Mouse (Mus musculus): ENCODE measurements around the gene Sema3g. TPM values are rescaled to one million over a fixed set of nuclear protein-coding genes. Genes with fewer than 3 reads are reported as not detected.

Sema3g gene
- total RNA-seq, 2 experiments from 2014 or later, result 9.2 to 11.4 TPM

DNA sequence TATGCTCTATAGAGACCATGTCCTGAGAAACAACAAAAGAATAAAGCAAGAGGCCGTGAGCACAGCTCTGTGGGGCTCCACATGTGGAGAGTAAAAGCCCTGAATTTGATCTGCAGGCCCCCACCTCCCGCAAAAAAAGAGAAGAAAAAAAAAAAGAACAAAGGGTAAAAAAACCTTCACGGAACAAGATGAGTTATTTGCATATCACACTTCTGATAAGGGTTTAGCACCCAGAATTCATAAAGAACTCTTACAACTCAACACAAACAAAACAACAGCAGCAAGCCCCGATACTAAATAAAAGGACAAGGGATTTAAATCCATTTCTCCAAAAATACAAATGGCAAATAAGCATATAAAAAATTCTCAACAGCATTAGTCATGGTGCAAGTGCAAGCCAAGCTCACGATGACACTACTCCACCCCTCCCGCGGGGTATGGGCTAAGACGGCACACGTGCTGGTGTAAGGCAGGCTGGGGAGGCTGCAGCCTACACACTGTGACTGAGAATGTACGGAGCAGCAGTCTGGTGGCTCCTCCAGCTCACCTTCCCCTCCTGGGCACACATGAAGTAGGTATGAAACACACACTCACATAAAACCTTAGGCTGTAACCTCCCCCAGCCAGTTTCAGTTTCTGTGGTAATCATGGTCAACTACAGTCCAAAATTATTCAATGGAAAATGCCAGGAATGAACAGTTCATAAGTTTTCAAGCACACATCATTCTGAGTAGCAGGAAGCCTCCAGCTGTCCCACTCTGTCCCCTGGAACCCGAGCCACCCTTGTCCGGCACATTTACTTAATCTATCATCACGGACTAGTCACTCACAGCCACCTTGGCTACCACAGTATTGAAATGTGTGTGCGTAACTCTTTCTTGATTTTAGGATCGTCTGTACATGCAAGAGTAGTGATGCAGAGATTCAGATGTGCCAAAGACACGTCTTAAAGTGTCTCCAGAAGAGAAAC lies 19.8 kb upstream of the Sema3g start:
- peak; percentile 68 for DNase-seq

- no peak for DNase-seq
These were observed 18.1 kb upstream of the Sema3g start for GRCm38 (mm10) chr14:31199599-31199998.

DNA sequence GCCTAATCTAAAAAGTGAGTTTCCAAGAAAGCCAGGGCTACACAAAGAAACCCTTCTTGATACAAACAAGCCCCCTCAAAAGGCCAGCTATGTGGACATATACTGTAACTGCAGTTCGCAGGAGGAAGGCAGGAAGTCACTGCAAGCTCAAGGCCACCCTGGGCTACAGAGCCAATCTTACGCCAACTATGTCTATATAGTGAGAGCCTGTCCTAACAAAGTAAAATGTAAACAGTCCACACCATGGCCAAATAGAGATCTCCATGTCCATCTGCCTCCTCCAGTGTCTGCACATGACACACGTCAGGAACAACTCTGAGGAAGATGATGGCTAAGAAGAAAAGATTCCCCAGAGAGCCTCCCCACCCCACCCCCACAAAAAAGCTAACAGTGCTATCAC lies 17.6 kb upstream of the Sema3g start:
- no peak for DNase-seq

GRCm38 (mm10) chr14:31204844-31205243 lies 12.8 kb upstream of the Sema3g start:
- DNase-seq, result no peak

DNA sequence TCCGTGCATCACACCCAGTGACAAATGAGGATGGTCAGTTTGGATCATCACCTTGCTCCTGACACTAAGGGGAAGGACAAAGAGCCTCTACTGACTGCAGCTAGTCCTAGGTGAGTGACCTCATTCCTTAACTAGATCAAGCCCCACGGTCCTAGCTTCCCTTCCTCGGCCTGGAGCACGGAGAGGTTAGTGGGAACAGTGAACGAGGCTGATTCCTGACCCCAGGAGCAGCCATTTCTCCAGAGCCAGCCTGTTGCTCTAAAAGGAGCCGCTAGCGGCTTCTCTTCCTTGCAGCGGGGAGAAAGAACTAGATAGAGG lies 12.5 kb upstream of the Sema3g start:
- DNase-seq, result no peak

DNA sequence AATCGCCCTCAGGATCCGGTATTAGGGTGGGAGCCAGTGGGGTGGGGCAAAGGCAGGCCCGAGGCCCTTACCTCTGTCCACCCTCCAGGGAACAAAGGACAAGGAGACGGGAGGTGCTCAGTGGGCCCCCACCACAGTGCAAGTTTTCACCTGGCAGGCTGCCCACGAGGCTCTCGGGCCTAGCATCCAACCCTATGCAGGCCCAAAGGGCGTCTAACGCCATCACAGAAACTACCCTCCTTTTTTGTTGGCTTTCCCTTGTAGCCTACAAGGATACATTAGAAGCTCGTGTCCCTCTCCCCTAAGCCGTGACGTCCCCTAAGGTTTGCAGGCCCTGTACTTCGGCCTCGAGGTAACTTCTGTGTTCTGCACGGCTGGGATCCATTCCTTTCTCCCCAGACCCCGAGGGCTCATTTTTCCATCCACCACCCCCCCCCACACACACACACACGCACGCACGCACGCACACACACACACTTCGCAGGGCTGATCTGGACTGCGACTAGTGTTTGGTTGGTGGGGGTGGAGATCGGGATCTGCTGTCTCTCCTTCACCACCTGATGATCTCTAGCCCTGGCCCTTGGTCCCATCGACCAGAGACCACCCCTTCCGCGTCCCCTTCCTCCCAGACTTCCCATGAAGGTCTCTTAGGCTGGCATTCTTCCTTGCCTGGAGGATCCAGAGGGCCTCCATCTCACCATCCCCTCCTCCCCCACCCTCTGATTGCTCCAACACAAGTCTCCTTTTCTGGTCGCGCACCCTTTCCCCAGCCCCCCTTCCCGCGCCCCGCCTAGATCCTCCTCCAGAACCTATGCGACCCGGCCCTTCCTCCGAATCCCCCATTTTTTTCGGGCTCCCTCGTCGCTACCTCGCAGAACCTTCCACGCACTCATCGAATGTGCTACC lies 11.8 kb upstream of the Sema3g start:
- peak; percentile 76 for DNase-seq

DNA sequence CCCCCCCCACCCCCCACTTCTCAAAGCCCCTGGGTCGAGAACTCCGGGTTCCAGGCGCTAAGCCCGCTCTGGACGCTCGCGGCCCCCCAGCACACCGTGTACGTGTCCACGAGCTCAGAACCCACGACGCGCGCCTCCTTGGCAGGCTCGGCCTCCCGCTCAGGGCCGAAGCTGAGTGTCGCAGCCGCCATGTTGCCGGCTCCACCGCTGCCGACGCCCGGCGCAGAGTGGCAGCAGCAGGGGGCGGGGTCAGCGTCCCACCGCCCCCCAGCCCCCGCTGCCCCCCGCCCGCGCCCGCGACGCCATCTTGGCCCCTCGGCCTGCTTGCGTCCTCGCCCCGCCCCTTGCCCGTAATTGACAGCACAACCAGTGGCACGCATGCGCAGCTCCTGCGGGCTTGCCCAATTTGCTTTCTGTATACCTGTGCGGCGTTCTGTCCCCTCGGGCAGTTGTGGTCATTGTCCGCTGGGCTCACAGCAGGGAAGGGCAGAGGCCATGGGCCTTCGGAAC lies 11.1 kb upstream of the Sema3g start:
- DNase-seq, result peak; percentile 98

DNA sequence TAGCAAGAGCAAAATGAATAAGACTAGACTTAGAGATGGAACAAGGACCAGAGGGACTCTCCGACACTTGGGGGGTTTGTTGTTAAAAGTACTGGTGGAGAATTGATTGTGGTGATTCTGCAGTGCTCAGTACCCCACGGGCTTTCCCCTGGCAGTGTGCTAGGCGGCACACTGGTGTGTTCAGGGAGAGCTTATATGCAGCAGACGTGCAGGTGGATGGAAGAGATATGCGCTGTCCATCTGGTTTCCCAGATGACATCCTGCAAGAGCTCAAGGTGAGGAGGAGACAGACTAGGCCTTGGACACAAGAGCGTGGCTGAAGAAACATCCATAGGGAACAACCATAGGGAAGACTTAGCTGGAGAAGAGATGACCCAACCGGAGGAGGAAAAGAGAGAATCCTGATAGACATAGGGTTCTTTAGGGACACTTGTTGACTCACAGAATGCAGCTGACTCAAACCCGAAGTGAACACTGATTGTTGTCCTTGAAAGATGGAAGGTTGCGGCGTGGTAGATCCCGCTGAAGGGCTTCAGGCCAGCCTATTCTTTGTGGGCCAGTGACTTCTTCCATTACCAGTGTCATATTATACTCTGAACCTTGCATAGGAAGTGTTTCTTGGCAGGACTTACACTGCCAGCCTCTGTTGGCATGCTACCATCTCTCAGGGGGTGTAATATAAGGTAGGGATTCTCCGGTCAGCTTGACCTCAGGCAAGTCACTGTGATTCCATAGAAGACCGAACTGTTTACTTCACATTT lies 10.4 kb upstream of the Sema3g start:
- peak; percentile 49 for DNase-seq

- DNase-seq, result peak; percentile 82
These were observed 9.6 kb upstream of the Sema3g start, which contains the start of gene Tnnc1 for GRCm38 (mm10) chr14:31208084-31208483. TSS of gene Tnnc1 (plus strand) at chr14:31208312.

DNA sequence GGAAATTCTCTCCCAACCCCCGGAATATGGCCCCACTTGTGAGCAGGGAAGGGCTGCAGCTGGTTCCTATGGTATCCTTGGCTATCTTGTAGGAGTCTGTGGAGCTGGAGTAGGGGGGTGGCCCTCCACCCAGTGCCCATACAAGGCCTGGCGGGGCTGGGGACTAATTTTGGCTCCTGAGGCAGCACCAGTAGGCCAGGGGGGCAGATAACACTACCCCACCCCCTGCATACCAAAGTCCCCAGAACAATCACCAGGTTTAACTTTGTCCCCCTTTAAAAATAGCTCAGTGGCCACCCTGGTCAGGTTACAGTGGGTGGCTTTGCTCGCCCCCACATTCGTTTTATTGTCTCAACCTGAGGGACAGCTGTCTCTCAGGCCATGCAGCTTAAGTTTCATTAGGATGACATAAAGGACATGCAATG lies 8.5 kb upstream of the Sema3g start:
- peak; percentile 85 for DNase-seq

DNA sequence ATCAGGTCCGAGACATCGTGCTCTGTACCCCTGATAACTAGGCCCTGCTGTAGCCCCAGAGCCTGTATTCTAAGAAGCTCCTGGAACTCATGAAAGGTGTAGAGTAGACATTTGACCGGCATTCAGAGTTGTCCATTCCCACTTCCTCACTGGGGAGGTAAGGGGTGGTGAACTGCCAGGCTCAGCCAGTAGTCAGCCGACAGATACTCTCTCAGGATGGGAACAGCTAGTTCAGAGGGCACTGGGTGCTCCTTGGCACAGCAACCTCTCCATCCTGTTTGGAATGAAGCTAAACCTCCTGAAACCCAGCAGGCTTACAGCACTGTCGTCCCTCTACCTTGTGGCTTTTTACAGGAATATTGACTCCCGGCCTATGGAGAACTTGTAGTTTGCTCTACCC lies 5.8 kb upstream of the Sema3g start:
- no peak for DNase-seq

DNA sequence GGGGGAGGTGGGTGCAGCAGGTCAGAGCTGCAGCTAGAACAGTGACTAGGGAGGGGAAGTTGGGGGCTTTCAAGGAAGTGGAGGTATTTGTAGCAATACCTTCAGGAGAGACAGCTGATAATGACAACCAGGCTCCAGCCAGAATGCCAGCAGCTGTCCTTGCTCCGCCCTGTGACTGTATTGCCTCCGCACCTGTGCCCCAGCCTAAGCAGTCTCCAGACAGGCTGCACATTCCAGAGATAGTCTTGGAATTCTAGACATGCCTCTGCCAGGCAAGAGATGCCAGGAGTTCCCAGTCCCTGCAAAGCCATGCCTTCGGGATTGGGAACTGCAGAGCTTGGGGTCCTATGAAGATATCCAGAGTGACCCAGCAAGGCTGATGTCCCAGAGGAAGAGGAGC lies 5.2 kb upstream of the Sema3g start:
- no peak for DNase-seq

DNA sequence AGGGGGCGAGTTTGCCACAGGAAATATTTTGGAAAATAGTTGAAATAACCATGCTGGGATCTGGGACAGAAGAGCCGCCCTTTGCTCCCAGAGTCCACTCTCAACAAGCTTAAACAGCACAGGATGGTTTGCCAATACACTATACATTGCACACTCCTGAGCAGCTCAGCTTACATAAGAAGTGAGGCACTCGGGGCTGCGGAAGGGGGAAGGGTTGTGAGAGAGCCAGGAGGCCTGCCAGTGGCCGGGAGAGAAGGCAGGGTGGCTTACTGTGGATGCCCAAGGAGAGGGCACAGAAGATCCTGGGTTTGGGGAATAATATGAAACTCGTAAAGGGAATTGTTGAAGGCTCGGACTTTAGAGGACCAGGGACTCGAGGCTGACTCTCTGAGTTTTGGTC lies 3.8 kb upstream of the Sema3g start:
- DNase-seq, result no peak

GRCm38 (mm10) chr14:31214684-31215083 lies 3.0 kb upstream of the Sema3g start:
- no peak for DNase-seq

DNA sequence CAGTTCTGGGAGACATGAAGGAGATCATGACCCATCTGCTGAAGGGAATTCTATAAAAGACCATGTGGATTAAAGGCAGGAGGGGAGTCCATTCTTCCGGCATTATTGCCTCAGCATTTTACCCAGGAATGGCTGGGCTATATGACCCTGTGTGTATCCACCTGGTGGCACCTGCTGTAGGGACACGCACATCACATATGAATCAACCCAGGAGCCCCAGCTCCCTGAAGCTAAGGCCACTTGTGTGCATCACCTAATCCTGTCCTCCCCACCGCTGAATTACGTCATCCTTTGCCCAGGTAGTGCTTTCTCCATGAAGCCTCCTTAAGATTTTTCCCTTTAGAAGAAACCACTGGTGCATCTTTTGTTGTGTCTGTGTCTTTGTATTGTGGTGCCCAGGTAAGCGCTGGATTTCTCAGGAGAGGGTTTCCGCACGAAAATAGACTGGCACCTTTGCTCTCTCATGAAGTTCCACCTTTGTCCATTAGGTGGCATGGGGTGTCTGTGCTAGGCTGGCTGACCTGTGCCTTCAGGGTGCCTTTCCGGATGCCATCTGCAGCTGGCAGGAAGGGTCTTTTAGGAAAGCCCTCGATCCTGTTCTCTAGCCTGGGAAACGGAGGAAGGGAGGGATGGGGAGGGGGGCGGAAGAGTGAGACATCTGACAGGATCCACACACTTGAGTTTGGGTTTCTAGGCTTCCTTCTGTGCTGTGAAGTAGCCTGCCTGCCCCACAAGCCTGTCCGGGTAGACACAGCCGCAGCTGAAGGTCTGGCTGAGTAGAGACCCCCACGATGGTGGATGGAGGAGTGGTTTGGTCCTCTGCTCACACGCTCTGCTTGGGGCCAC lies 2.3 kb upstream of the Sema3g start:
- DNase-seq, result peak; percentile 83

GRCm38 (mm10) chr14:31216846-31217245 lies 814 bp upstream of the Sema3g start, which contains the start of gene Nisch:
TSS of gene Nisch (minus strand) at chr14:31216946.
- no peak for DNase-seq

- peak; percentile 80 for DNase-seq
These were observed 9.3 kb downstream of the Sema3g start for GRCm38 (mm10) chr14:31226978-31227377.

- peak; percentile 36 for DNase-seq
These were observed 10.6 kb downstream of the Sema3g start for GRCm38 (mm10) chr14:31228234-31228633.

- no peak for DNase-seq
These were observed 12.8 kb downstream of the Sema3g start for GRCm38 (mm10) chr14:31230442-31230841.

GRCm38 (mm10) chr14:31232404-31233069 lies 14.9 kb downstream of the Sema3g start:
- peak; percentile 34 for DNase-seq
